Mouse (Mus musculus) bone marrow, adult 2 months (tissue): ENCODE measurements around the gene P4htm.

Experiments
- CTCF ChIP-seq: fragments of 200-500 bp; IDR thresholded peaks from 2 replicates; pipeline ENCODE4 v1.5.1; 2011; ENCODE audit warnings: low read length, control low read depth; ENCODE audit not compliant: control insufficient read depth, insufficient read depth
- POLR2A ChIP-seq: fragments of 200-500 bp; IDR thresholded peaks from 2 replicates; pipeline ENCODE4 v1.6.1; 2011; ENCODE audit warnings: low read depth, mild to moderate bottlenecking, control low read depth, low read length, borderline replicate concordance; ENCODE audit not compliant: control insufficient read depth

DNA sequence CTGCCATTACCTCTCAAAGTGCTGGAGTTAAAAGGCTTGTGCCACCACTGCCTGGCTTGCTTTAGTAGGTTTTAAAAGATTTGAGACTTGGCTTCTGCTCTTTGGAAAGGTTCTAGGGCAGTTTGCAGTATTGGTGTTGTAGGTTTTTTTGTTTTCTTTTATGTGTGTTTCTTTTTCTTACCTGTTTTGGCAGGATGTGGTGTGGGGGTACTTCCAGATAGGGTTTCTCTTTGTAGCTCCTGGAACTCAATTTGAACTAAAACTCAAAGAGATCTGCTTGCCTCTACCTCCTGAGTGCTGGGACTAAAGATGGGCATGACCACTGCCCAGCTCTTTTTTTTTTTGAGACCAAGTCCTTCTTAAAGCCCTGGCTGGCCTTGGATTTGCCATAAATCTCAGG is 56.6 kb downstream of the P4htm start:
- no peak for TF ChIP-seq CTCF
- TF ChIP-seq POLR2A = no peak
